Mouse (Mus musculus) liver, embryonic 14.5 days (tissue): Measurements from ENCODE around the gene Mrgprd. TPM values are rescaled to one million over a fixed set of nuclear protein-coding genes. Genes with fewer than 3 reads are reported as not detected.

ENCODE experiments used
- ATAC-seq: fragments of 200-750 bp; cut with Nextera tagmentation; 2 replicates; pipeline ENCODE4 v1.8.0; 2017; ENCODE audit warnings: moderate number of reproducible peaks, mild to moderate bottlenecking, moderate library complexity; ENCODE audit not compliant: insufficient read depth
- DNase-seq, 3 experiments: peaks; one replicate each; pipeline ENCODE4 v3.0.0-alpha.2; 2012 to 2013; ENCODE audit warnings: low read depth in 3 of 3, low spot score in 3 of 3
- H3K27ac ChIP-seq: fragments of 300-500 bp; sonication (generic); 2 replicates; pipeline ENCODE4 v1.5.1; 2014; ENCODE audit warnings: moderate library complexity, mild to moderate bottlenecking, control low read depth, inconsistent platforms
- H3K27me3 ChIP-seq: fragments of 300-500 bp; sonication (generic); 2 replicates; pipeline ENCODE4 v1.6.1; 2014; ENCODE audit warnings: mild to moderate bottlenecking, low read length, moderate library complexity; ENCODE audit not compliant: control insufficient read depth, insufficient read depth
- H3K36me3 ChIP-seq: fragments of 300-500 bp; sonication (generic); replicated peaks from 2 replicates; pipeline ENCODE4 v1.6.1; 2014; ENCODE audit warnings: low read depth; ENCODE audit not compliant: control insufficient read depth, insufficient read depth
- H3K4me1 ChIP-seq, 2 experiments: fragments of 200-500 bp in 1 of 2; fragments of 300-500 bp in 1 of 2; sonication (generic) in 1 of 2; replicated peaks; 2 replicates each; pipeline ENCODE4 v1.6.1; 2012 to 2014; ENCODE audit warnings: antibody characterized with exemption in 1 of 2, inconsistent platforms in 1 of 2, low read length in 1 of 2; ENCODE audit not compliant: control insufficient read depth in 2 of 2, insufficient read depth in 2 of 2
- H3K4me2 ChIP-seq: fragments of 300-500 bp; sonication (generic); 2 replicates; pipeline ENCODE4 v1.6.1; 2014; ENCODE audit warnings: low read depth, mild to moderate bottlenecking, control low read depth, moderate library complexity
- H3K4me3 ChIP-seq, 2 experiments: fragments of 200-500 bp in 1 of 2; fragments of 300-500 bp in 1 of 2; sonication (generic) in 1 of 2; 2 replicates each; pipeline ENCODE4 v1.5.1; 2012 to 2014; ENCODE audit warnings: low read depth in 2 of 2, low read length in 2 of 2, mild to moderate bottlenecking in 2 of 2, control low read depth in 1 of 2, inconsistent platforms in 1 of 2, moderate library complexity in 1 of 2; ENCODE audit not compliant: insufficient read depth in 1 of 2
- H3K9ac ChIP-seq: fragments of 300-500 bp; sonication (generic); replicated peaks from 2 replicates; pipeline ENCODE4 v1.6.1; 2014; ENCODE audit warnings: mild to moderate bottlenecking, control low read depth, moderate library complexity
- H3K9me3 ChIP-seq: fragments of 300-500 bp; sonication (generic); 2 replicates; pipeline ENCODE4 v1.6.1; 2016; ENCODE audit warnings: low read length, mixed read lengths; ENCODE audit not compliant: control insufficient read depth
- CTCF ChIP-seq: IDR thresholded peaks from 2 replicates; pipeline ENCODE4 v1.5.1; 2016; ENCODE audit warnings: antibody characterized with exemption, low read depth, control low read depth
- EP300 ChIP-seq: IDR thresholded peaks from 2 replicates; pipeline ENCODE4 v1.6.1; 2016; ENCODE audit warnings: antibody characterized with exemption, low read depth
- WGBS: fragments of 180-500 bp; shearing (Covaris S2); extraction: QIAGEN DNeasy Blood & Tissue Kit; methylation state at CpG from one replicate; pipeline ENCODE4 v1.1.7; 2014; ENCODE audit not compliant: insufficient replicate concordance; 5-methylcytosine and 5-hydroxymethylcytosine counted together
- polyA plus RNA-seq, 2 experiments: library from polyadenylated mRNA; depleted of rRNA in 1 of 2; stranded (reverse) in 1 of 2; unstranded in 1 of 2; fragments of >200 nt; fragmentation: Nextera tagmentation in 1 of 2; extraction: Ambion mirVana in 1 of 2; gene quantifications; 2 replicates each; pipeline versions ENCODE4 v1.2.1 to v1.2.3; 2012 to 2014

Mrgprd gene
- polyA plus RNA-seq, 2 experiments: not detected

DNA sequence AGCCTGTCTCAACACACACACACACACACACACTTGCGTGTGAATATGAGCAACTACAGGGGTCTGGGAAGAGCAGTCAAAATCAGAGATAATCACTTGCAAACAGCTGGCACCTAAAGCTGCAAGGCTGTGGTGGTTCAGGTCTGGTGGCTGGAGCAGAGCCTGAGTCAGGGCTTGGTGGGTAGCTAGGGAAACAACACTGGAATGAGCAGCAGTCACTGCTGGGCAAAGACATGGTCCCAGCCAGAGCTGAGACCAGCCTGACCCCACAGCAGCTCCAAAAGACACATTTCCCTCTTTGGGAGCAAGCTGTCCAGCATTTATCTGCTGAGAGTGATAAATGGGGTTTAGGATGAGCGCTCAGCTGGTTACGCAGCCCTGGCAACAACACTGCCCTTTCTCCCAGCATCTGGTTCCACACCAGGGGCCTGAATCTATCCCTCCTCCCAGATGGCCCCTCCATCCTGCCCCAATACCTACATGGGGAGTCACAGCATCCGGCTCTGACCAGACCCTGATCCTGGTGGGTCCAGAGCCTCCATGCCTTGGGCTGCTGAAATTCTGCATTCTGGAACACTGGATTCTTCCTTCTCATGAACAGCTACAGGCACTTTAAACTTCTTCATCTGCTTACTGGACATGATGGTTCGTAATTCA is 25.7 kb downstream of the Mrgprd start:
- 70% methylated on average over 5 of the region's 5 CpGs for WGBS
- no peaks in the 10 kb centered on the region for H3K27me3 ChIP-seq
- H3K4me3 ChIP-seq: no peak overlapping the region
- no peak overlapping the region for H3K9ac ChIP-seq
- no peaks in the 10 kb centered on the region for H3K4me1 ChIP-seq
- H3K36me3 ChIP-seq: no peaks in the 10 kb centered on the region
- ATAC-seq (no peak), DNase-seq (no peak)
- no peaks in the 10 kb centered on the region for H3K9me3 ChIP-seq
- no peak for TF ChIP-seq CTCF
- TF ChIP-seq EP300: no peak
- no peak overlapping the region for H3K27ac ChIP-seq
- no peak overlapping the region for H3K4me2 ChIP-seq

Other genes starting within 250 kb of the Mrgprd start
- gene 1810010D01Rik, start 106.7 kb upstream of the Mrgprd start, polyA plus RNA-seq (2012; rRNA removed): 0.11 and 0.23 TPM in 2 replicates
- 0.27 TPM in 1 of 2 replicates, not detected in the other for gene 1810010D01Rik, start 106.7 kb upstream of the Mrgprd start, polyA plus RNA-seq (2014; fragmentation: Nextera tagmentation; extraction: Ambion mirVana)
- 3.1 and 3.3 TPM in 2 replicates for gene Tpcn2, start 30.8 kb upstream of the Mrgprd start, polyA plus RNA-seq (2012; rRNA removed)
- 0.39 TPM in 2 replicates for gene Tpcn2, start 30.8 kb upstream of the Mrgprd start, polyA plus RNA-seq (2014; fragmentation: Nextera tagmentation; extraction: Ambion mirVana)
- gene Mrgprf, start 14.0 kb upstream of the Mrgprd start, polyA plus RNA-seq (2012; rRNA removed): 0.02 and 0.03 TPM in 2 replicates
- gene Mrgprf, start 14.0 kb upstream of the Mrgprd start, polyA plus RNA-seq (2014; fragmentation: Nextera tagmentation; extraction: Ambion mirVana): not detected in 2 replicates